Mouse (Mus musculus) urinary bladder, adult 2 months (tissue): Measurements from ENCODE around the gene Rab30. TPM values are rescaled to one million over a fixed set of nuclear protein-coding genes. Genes with fewer than 3 reads are reported as not detected.

Source experiments
- DNase-seq: peaks from one replicate; pipeline ENCODE4 v3.0.0; 2022; ENCODE audit warnings: low spot score
- polyA plus RNA-seq: library from polyadenylated mRNA; depleted of rRNA; stranded (reverse); fragments of >200 nt; gene quantifications from 2 replicates; pipeline ENCODE4 v1.2.3, GENCODE M21; 2012

The Rab30 gene
- polyA plus RNA-seq, 1 experiment = 10.2 TPM

DNA sequence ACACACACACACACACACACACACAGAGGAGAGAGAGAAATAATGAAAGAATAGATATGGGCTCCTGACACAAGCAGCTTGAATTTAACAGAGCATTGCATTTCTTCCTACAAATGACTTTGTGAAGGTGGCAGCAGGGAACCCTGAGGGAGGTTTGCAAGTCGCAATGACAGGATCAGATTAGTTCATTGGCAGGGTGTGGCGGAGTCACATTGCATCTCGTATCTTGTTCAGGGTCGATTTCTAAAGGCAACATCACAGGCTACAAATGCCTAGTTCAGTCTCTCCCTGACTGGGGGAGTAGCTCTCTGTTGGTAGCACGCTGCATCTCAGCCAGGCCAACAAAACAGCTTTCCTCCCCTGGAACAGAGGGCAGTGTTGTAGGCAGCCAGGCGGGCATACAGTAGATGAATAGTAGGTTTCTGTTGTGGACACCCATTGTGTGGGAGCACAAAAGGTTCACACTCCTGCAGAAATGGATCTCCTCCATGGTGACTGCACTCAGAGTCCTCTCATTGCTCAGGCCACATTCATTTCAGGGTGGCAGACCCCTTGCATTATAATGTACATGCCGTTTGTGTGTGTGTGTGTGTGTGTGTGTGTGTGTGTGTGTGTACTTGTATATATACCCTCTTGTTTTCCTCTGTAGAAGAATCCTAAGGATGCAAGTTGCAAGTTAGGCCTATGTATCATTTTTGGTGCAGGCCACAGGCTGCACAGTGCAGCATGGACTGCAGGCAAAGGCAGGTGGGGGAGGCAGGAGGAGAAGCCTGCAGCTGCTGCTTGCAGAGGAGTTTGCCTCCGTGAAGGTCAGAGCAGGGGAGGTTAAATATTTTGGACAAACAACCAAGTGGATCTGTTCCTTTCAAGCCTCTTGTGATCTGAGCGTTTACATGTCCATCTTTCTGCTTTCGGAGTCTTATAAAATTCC lies 58.5 kb downstream of the Rab30 start:
- no peak for DNase-seq

DNA sequence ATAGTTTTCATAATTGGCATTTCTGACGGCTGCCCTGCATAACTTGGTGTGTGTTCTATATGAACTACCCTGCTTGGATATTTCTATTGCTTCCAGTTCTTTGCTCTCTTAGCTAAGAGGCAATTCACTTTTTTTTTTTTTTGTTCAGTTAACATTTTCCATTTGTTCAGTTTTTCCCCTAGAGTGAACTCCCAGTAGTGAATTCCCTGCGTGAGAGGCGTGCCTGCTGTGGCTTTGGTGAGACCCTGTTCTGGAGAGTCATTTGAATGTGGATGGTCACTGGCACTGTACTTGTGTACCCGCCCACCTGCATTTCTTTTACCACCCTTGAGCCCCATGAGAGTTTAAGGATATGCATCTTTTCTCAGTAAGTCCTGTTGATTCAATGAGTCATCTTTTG lies 60.8 kb downstream of the Rab30 start:
- no peak for DNase-seq

DNA sequence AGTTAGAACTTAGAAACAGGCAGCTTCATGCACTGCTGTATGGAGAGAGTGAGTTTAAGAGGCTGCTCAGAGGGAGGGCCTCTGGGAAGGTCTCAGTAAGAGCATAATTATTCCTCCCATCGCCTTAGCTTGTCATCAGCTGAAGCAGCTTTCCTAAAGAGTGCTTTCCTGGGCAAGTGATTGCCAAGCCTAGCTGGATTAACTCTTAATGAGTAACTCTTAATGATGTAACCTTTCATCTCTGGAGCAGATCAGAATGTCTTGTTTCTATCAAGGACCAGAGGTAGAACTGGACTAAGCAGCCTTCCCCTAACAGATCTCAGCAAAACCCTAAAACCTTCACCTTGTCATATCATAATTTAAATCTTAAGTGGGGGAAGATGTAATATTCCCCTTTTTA lies 61.8 kb downstream of the Rab30 start:
- no peak for DNase-seq

DNA sequence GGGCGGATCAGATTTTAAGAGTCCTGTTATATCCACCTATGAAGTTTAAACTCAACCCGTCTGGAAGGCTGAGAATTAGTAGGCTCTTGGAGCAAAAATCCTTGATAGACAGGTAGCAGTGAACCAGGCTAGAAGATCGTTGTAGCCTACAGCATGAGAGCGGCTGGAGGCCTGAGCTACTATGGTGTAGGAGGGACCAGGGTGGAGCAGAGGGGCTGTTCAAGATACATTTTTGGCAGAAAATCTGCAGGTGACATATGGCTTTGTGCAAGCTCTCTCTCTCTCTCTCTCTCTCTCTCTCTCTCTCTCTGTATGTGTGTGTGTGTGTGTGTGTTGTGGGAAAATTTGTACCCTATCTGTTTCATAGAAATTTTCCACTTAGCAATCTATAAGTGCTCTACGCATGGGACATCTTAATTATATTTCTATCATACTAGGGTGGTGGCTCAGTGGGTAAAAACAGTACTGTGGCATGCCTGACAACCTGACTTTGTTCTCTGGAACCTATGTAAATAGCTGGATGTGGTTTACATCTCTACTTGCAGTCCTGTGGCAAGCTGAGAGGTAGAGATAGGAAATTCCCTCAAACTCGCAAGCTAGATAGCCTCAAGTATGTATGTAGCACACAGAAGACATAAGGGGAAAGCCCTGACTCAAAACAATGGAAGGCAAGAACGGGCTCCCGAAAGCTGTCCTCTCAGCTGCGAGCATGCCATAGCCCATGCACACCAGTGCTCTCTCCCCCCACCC lies 63.7 kb downstream of the Rab30 start:
- DNase-seq = no peak

DNA sequence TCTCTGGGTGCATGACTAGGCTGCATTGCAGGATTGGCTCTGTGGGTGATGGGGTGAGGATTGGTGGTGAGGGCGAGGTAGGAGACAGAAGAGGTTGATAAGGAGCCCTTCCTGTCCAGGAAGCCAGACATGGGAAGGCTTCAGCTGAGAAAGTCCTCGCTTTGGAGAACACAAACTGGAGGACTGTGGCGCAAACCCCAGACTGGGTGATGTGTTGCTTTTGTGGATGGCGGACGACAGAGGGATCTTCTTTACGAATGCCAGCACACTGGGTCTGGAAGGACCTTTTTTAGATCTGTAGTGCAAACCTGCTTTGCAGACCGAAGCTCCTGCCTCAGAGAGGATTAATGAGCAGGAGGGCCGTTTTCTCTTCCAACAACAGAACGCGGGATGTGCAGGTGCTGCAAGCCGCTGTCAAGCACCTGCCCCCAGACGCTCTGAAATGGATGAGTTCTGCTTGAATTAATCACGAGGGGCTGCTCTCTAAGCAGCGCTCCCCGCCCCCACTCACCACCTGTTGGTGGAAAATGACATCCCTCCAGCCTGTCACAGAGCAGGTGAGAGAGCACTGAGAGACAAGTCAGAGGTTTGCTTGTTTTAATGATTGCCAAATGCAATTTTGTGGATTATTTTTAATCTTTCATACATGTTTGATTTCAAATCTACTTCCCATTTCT lies 65.2 kb downstream of the Rab30 start:
- no peak for DNase-seq

DNA sequence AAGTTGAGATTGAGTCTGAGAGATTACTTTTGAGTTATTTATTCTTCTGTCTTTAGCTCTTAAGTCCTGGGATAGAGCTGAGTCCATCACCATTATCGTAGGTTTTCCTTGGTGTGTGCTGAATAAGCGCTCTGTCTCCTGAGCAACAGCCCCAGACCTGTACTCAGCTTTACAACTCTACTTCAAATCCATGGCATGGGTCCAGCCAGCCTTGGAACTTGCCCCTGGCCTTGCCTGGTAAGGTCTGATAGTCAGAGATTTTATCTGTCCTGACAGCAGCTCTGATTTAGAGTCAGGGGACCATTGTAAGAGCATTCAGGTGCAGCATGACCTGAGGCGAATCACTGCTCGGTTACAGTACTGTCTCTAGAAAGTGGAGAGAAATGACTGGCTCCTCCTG lies 66.1 kb downstream of the Rab30 start:
- DNase-seq = no peak

DNA sequence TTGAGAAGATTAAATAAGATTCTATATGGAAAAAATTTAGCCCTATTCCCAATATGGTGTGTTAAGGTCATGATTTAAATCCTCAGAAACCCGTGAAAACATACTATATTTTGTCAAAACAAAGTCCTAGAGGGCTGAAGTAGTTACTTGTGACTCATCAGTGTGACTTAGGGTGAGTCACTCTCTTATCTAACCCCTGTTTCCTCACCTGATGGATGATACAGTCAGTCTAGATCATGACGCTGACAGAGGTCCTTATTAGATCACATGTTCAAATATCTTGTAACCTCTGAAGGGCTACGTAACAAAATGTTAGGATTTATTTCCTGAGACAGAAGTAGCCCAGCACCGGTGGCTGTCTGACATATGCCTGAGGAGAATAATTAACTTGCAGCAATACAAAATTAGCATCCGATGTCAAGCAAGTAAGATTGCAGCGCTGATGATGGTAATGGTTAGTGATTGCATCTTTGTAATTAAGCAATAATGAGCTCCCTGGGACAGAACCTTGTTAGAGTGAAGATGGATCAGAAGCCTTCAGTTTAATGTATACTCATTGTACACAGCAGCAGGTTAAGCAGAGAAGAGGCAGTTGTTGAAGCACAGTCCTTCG lies 70.4 kb downstream of the Rab30 start:
- no peak for DNase-seq

DNA sequence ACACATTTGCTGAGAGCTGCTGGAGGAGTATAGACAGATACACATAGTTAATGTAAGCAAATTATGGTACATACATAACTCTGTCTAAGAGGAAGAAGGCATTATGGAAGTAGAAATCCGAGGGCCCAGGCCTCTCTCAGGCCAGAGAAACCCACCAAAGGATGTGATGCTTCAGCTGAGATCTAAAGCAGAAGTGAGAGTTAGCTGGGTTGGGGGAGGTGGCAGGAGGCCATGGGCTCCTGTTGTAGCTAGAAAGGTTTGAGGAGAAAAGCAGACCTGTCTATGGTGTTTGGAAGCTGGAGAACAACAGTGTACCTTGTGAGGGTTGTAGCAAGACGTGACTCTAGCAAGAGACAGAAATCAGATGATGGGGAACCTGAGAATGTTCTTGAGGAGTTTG lies 75.8 kb downstream of the Rab30 start:
- no peak for DNase-seq

DNA sequence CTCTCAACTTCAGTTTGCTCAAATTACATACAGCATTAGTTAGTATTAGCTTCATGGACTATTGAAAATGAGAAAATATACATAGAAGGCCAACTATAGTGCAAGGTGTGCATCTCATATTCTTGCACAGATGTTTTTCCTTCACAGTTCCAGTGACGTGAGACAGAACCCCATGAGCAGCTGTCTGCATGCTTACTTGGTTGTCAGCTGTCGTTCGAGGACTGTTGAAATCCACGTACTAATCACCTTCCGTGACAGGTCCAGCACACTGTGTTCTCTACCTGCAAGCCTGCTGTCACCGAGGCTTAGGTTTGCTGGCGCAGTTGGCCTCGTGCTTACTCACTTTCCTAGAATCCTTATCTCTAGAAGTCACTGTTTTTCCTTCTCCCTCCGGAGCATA lies 76.5 kb downstream of the Rab30 start:
- no peak for DNase-seq

DNA sequence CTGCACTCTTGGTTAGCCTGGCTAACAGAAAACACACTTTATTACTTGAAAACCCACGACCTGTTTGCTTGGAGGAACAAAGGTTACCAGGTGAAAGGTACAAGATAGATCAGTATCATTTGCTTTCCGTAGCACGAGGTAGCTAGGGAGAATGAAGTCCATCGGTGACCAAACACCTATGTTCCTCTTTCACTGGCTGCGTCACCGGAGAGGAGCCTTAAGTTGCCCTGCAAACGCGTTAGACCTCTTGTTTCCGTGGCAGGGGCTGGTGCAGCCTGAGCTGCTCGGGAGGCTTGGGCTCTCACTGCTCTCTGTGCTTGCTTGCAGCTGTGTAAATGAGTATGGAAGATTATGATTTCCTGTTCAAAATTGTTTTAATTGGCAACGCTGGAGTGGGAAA lies 78.3 kb downstream of the Rab30 start:
- DNase-seq = no peak

DNA sequence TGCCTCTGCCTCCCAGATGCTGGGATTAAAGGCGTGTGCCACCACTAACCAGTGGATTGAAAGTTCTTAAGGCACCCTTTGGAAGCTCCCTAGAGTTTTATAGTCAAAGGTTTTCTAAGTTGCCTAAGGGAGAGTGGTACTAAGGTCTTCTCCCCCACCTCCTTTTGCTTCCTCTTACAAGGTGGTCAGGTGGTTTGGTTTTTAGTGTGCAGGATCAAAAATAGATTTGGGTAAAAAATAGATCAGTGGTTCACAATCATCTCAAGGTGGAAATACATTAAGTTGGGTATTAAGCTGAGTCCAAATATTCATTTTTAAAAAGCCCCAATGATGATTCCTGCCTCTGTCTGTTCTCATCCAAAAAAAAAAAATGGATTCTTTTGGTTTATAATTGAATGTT lies 79.0 kb downstream of the Rab30 start:
- no peak for DNase-seq

DNA sequence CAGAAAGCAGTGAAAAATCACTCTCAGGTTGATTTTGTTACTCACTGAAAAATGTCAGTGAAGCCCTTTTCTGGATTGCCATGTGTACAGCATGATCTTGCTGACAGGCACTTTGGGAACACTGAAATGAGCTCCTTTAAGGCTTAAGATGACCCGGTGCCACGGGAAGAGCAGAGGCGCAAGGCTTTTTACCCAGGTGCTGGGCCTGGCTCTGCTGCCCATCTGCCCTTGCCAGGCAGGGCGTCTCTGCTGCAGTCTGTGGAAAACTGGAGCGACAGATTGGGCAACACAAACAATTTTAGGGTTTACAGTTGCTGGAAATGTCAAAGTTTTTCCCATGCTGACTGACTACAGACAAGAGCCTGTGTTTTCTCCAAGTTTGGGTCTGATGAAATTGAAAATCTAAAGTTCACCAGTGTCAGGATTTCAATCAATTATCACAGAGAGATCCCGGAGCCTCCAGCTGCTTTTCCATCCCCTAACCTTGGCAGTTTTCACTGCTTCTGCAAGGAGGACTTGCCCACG lies 79.6 kb downstream of the Rab30 start:
- DNase-seq = no peak

DNA sequence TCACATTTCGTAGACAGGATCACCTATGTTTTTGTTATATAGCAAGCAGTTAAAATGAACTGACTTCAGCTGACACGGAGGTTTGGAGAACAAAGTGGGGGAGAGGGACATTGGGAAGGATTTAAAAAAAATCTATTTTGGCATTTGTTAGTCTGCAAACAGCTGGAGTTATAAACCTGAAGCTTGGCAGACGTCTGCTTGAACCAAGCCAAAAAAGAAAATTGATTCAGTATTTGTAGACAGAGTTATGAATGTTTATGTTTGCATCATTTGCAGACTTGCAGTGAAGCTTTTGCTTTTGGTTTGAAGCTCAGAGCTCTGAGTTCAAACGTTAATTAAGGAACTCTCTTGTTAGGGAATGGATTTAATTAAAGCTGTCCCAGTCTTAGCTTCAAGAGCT lies 80.5 kb downstream of the Rab30 start:
- DNase-seq = no peak

DNA sequence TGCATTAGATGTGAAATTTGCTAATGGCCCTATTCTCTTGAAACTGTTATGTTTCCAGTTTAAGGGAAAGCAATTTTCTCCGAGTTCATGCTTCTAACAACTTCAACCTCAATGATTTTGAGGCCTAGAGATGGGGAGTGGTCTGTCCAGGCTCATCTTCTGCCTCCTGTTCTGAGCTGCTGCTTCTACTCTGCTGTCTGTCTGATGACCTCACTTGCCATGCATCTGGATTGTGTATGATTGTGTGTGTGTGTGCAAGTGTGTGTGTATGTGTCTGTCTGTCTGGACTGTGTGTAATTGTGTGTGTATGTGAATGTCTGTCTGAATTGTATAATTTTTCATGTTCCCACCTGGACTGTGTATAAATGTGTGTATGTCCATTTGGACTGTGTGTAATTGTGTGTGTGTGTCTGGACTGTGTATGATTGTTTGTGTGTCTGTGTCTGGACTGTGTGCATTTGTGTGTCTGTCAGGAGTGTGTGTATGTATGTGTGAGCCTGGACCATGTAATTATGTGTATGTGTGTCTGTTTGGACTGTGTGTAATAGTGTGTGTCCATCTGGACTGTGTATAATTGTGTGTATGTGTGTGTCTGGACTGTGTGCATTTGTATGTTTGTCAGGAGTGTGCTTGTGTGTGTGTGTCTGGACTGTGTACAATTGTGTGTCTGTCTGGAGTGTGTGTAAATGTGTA lies 81.2 kb downstream of the Rab30 start:
- DNase-seq = no peak

DNA sequence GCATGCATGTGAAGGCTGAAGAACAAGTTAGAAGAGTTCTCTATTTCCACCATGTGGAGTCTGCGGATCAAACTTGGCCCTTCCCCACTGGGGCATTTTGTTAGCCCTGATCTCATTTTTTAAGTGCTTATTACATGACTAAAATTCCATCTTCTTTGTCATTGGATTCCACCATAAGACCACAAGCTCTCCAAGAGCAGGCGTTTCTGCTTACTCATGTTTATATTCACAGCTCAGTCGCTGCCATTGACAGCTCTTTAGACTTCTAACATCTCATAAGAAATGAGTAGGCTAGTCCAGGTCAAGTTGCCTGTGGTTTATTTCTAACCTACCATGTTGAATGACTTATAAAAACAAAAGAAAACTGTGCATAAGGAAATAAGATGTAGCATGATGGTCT lies 84.8 kb downstream of the Rab30 start:
- DNase-seq = no peak

DNA sequence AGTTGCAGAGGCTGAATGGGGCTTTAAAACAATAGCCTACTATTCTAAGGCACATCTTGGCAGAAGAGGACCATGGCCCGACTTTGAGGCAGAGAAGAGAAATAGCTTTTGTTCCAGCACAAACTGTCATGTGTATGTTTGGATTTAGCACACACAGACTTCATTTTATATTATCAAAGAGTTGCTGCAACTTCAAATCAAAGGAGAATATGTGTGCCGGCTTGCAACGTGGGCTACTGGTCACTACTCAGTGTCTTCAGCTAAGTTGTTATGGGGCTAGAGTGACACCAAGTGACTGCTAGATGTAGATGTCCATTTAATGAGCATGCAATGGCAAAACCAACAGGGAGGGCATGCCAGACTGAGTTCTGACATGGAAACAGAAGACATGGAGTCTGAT lies 86.6 kb downstream of the Rab30 start:
- DNase-seq = no peak

DNA sequence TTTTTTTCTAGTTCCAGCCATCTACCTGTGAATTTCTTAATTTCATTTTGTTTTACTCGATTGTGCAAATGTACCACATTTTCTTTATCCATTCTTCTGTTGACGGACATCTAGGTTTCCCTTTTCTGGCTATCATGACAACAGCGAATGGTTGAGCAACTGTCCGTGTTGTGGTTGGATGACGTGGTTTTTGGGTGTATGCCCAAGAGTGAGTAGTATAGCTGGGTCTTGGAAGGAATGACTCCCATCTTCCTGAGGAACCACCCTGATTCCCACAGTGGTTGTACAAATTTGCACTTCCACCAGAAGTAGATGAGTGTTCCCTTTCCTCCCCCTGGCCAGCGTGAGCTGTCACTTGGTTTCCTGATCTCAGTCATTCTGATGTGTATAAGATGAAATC lies 91.0 kb downstream of the Rab30 start:
- no peak for DNase-seq

DNA sequence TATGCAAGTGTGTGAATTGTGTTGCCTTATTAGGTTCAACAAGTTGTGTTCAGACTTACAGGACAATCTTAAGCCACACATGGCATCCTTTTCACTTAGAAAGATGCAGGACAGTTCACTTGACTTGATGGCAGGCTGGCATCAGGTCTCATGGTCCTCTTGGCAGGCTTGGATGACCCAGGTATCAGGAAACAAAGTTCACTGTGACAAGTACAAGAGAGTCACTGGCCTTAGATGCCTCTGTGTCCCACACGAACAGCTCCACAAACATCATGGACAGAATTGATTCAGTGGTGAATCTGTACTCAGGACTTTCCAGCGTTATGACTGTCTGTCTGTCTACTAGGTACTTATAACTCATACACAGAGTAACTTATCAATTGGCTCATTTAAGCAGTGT lies 93.0 kb downstream of the Rab30 start:
- no peak for DNase-seq

DNA sequence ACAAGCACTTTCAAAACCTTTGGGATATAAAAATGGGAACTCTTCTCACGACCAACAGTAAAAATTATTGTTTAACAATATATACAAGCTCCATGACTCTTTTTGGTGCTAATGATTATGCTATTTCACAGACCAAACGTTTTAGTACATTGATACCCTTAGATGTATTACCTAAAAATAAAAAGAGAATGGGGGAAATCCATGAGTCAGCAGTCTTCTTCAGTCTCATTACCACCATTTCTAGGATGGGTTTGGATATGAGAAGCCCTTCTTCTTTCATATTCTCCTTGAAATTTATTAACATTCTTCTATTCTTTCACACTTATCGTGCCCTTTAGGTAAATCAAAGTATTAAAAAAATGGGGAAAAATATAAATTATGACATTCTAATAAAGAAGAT lies 95.0 kb downstream of the Rab30 start:
- DNase-seq = no peak

DNA sequence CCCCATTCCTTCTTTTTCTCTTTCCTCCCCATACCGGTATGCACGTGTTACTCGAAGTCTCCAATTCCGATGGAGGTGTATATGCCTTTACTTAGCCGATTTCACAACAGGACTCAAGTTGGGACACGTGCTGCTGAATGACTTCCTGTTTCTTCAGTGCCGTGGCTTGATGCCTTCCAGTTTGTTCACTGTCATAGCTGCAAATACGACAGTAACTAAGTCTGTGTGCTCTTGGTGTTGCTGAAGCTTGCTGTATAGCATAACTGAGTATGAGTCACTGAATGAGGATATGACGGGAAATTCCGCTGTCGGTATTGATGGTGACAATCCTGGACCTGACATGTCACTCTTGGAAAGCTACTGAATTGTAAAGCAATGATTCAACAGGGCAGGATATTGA lies 95.8 kb downstream of the Rab30 start:
- DNase-seq = no peak

DNA sequence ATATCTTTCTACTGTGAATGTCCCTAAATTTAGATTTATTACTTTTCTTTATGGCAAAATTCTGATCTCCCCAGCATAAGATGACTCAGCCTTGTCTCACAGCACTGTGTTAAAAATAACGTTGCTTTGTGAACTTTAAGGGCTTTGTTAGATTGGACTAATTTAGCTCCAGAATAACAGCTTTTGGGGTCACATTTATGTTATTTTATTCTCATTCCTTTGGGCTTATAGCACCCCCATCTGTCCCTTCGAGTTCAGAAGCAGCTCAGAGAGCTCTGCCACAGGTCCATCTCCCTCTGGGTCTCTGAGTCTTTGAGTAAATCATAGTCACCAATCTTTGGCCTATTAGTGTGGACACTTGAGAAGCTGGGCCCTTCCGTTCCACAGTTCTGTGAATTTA lies 96.5 kb downstream of the Rab30 start:
- DNase-seq = no peak
